Mouse (Mus musculus) kidney, embryonic 14.5 days (tissue): ENCODE results near the gene Zfp40. TPM values are rescaled to one million over a fixed set of nuclear protein-coding genes. Genes with fewer than 3 reads are reported as not detected.
"Not testable (repeated sequence)": the region's sequence is repeated elsewhere in the genome, so short reads cannot be mapped to it uniquely, and the experiment has no call there.

ENCODE experiments used
- ATAC-seq: fragments of 200-750 bp; cut with Nextera tagmentation; 2 replicates; pipeline ENCODE4 v1.8.0; 2017; ENCODE audit warnings: moderate number of reproducible peaks, mild to moderate bottlenecking, moderate TSS enrichment, moderate library complexity; ENCODE audit not compliant: low FRiP score, low TSS enrichment
- H3K27ac ChIP-seq: fragments of 300-500 bp; sonication (generic); 2 replicates; pipeline ENCODE4 v1.5.1; 2014; ENCODE audit warnings: low read depth, mild to moderate bottlenecking, low read length, moderate library complexity, mixed read lengths
- H3K27me3 ChIP-seq: fragments of 300-500 bp; sonication (generic); 2 replicates; pipeline ENCODE4 v1.6.1; 2014; ENCODE audit warnings: mild to moderate bottlenecking, low read length; ENCODE audit not compliant: control insufficient read depth, insufficient read depth
- H3K36me3 ChIP-seq: fragments of 300-500 bp; sonication (generic); 2 replicates; pipeline ENCODE4 v1.6.1; 2014; ENCODE audit warnings: low read length, mixed read lengths; ENCODE audit not compliant: control insufficient read depth, insufficient read depth
- H3K4me1 ChIP-seq: fragments of 300-500 bp; sonication (generic); 2 replicates; pipeline ENCODE4 v1.6.1; 2014; ENCODE audit warnings: low read length, mixed read lengths; ENCODE audit not compliant: control insufficient read depth, insufficient read depth
- H3K4me2 ChIP-seq: fragments of 300-500 bp; sonication (generic); replicated peaks from 2 replicates; pipeline ENCODE4 v1.6.1; 2014; ENCODE audit warnings: low read depth, mild to moderate bottlenecking, low read length
- H3K4me3 ChIP-seq: fragments of 300-500 bp; sonication (generic); 2 replicates; pipeline ENCODE4 v1.5.1; 2014; ENCODE audit warnings: mild to moderate bottlenecking, low read length
- H3K9ac ChIP-seq: fragments of 300-500 bp; sonication (generic); 2 replicates; pipeline ENCODE4 v1.6.1; 2014; ENCODE audit warnings: low read depth, mild to moderate bottlenecking, low read length, moderate library complexity
- H3K9me3 ChIP-seq: fragments of 300-500 bp; sonication (generic); 2 replicates; pipeline ENCODE4 v1.6.1; 2016; ENCODE audit warnings: low read length; ENCODE audit not compliant: control insufficient read depth
- WGBS: fragments of 180-500 bp; shearing (Covaris S2); extraction: QIAGEN DNeasy Blood & Tissue Kit; methylation state at CpG from one replicate; pipeline ENCODE4 v1.1.7; 2014; 5-methylcytosine and 5-hydroxymethylcytosine counted together
- polyA plus RNA-seq: library from polyadenylated mRNA; unstranded; fragments of >200 nt; fragmentation: Nextera tagmentation; extraction: Ambion mirVana; gene quantifications from 2 replicates; pipeline ENCODE4 v1.2.1, GENCODE M21; 2014

Zfp40 gene
- polyA plus RNA-seq = 10.7 and 12.2 TPM in 2 replicates

GRCm38 (mm10) chr17:23192453-23193379, at the start of gene Zfp40:
Gene Zfp40 (minus strand): TSS chr17:23193252.
- Histone ChIP-seq H3K4me2 (peak within 1 kb of the TSS; percentile 62), H3K9ac (peak within 1 kb of the TSS; percentile 76), H3K4me3 (peak within 1 kb of the TSS; percentile 64), H3K4me1 (no peaks in the 10 kb centered on the region), H3K36me3 (peaks cover 7% of the 10 kb centered on the region; the same call in 1 of the 2 replicates), H3K27me3 (no peaks in the 10 kb centered on the region), H3K9me3 (no peaks in the 10 kb centered on the region), H3K27ac (peak within 1 kb of the TSS; percentile 9; the same call in 1 of the 2 replicates)
- peak; percentile 100 for ATAC-seq
- WGBS = 4% methylated on average over 27 of the region's 27 CpGs

- Histone ChIP-seq H3K27ac (no peak overlapping the region), H3K9me3 (no peaks in the 10 kb centered on the region), H3K4me1 (no peaks in the 10 kb centered on the region), H3K4me3 (no peak overlapping the region), H3K4me2 (no peak overlapping the region), H3K27me3 (no peaks in the 10 kb centered on the region), H3K9ac (no peak overlapping the region), H3K36me3 (no peaks in the 10 kb centered on the region)
- ATAC-seq = no peak
- 78% methylated on average over 2 of the region's 2 CpGs for WGBS
Measured at GRCm38 (mm10) chr17:23218320-23218719, 25.3 kb upstream of the Zfp40 start.

- H3K9me3 ChIP-seq, H3K9ac ChIP-seq, H3K36me3 ChIP-seq, H3K27me3 ChIP-seq, ATAC-seq, H3K4me1 ChIP-seq, H3K4me3 ChIP-seq, H3K4me2 ChIP-seq, H3K27ac ChIP-seq: not testable (repeated sequence)
- WGBS = 3% methylated on average over 1 of the region's 1 CpGs
Measured at GRCm38 (mm10) chr17:23199856-23200255, 6.8 kb upstream of the Zfp40 start.

DNA sequence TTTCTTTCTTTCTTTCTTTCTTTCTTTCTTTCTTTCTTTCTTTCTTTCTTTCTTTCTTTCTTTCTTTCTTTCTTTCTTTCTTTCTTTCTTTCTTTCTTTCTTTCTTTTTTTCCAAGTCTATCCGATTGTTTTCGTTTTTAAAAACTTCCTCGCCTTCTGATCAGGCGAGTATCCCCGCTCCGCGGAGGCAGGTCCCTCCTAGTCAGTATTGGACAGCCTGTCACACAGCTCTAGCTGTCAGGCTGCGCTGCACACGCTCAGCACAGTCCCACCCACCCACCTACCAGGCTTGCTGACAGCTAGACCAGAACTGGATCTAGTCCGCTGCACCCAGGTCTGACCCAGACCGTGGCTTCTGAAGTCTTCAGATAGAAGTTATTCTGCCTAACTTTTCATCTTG, 389 bp upstream of the Zfp40 start:
- no peaks in the 10 kb centered on the region for H3K9me3 ChIP-seq
- H3K27me3 ChIP-seq = no peaks in the 10 kb centered on the region
- H3K36me3 ChIP-seq = peaks cover 7% of the 10 kb centered on the region; the same call in 1 of the 2 replicates
- no peaks in the 10 kb centered on the region for H3K4me1 ChIP-seq
- WGBS = under 1% methylated on average over 11 of the region's 11 CpGs
- H3K4me3 ChIP-seq = peak overlapping the region; percentile 45
- peak overlapping the region; percentile 60; the same call in 1 of the 2 replicates for H3K9ac ChIP-seq
- no peak overlapping the region for H3K27ac ChIP-seq
- peak; percentile 95 for ATAC-seq
- peak overlapping the region; percentile 62 for H3K4me2 ChIP-seq

DNA sequence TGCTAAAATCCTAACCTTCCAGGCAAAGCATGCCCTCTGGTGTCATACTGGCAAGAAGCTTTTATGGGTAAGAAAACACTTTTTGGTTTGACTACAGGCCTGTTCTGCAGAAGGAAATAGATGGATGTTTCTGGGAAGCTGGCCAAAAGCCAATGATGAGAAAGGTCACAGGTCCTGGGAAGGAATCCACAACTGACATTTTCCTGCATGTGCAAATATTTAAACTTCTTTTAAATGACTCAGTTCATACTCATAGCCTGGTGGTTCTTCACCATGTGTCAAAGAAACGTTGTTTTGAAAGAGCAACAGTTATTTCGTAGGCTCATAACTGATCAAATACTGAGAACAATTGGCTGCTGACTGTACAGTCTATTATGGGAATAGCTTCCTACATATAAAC, 5.4 kb downstream of the Zfp40 start:
- H3K27me3 ChIP-seq = no peaks in the 10 kb centered on the region
- H3K9me3 ChIP-seq = no peaks in the 10 kb centered on the region
- no peak overlapping the region for H3K9ac ChIP-seq
- WGBS = 55% methylated on average over 2 of the region's 2 CpGs
- no peak overlapping the region for H3K27ac ChIP-seq
- no peak overlapping the region for H3K4me2 ChIP-seq
- H3K36me3 ChIP-seq = peaks cover 19% of the 10 kb centered on the region; the same call in 1 of the 2 replicates
- no peak overlapping the region for H3K4me3 ChIP-seq
- 0 out of 2 replicates have a peak, but pooled peaks have one; percentile 52 for ATAC-seq
- H3K4me1 ChIP-seq = no peaks in the 10 kb centered on the region

Other genes starting within 250 kb of the Zfp40 start
- gene Vmn2r-ps130, start 132.1 kb downstream of the Zfp40 start, polyA plus RNA-seq = not detected in 2 replicates
- not detected in 2 replicates for gene Vmn2r114, start 119.3 kb upstream of the Zfp40 start, polyA plus RNA-seq
- not detected in 2 replicates for gene Vmn2r115, start 150.5 kb upstream of the Zfp40 start, polyA plus RNA-seq
- not detected in 2 replicates for gene Vmn2r116, start 191.4 kb upstream of the Zfp40 start, polyA plus RNA-seq